Mouse (Mus musculus) large intestine, adult 2 months (tissue): ENCODE results near the gene Zbtb40. TPM values are rescaled to one million over a fixed set of nuclear protein-coding genes. Genes with fewer than 3 reads are reported as not detected.

ENCODE experiments used
- DNase-seq: peaks from one replicate; pipeline ENCODE4 v3.0.0-alpha.2; 2012; ENCODE audit warnings: low read depth, low spot score
- WGBS: fragments of 180-500 bp; shearing (Covaris S2); methylation state at CpG from one replicate; pipeline ENCODE4 v1.1.7; 2018; 5-methylcytosine and 5-hydroxymethylcytosine counted together
- polyA plus RNA-seq: library from polyadenylated mRNA; depleted of rRNA; stranded (reverse); fragments of >200 nt; gene quantifications from 2 replicates; pipeline ENCODE4 v1.2.3, GENCODE M21; 2012; rRNA removed

Gene Zbtb40
- polyA plus RNA-seq = 5.7 and 10.1 TPM in 2 replicates

DNA sequence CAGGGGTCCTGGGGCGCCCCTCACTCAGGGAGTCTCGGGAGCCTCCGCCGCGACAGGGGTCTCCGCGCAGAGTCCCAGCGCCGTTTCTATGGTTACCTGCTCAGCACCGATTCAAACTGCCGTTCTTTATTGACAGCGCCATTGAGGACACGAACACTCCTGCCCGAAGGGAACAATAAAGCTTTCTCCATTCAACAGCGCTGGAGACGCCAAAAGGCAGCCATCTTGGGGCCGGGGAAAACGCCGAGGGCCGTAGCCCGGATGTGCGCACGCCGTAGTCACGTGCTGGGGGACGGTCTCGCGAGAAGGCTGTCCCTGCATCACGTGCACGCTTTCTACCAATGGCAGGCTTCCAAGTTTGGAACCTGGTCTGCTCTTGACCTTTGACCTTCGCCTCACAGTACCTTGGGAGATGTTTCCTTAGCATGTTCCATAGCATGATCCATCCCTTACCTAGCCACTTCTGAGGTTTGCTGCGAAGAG, at the start of gene Zbtb40:
Gene Zbtb40 (minus strand): TSS at position 252 of the 483 bp plus-strand sequence.
- DNase-seq = peak; percentile 88

DNA sequence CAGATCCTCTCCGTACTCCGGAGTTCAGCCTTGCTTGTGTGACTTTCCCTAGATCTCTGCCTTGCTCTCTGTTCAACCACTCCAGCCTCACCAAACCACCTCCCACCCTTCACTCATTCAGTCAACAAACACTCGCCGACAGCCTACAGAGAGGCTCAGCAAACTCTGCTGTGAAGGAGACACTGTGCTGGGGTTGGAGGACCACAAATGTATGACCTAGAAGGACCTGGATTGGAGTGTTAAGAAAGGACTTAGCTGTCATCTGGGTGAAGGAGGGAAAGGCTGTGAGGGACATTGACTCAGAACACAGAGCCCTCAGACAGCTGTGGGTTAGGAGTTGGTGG, 49.4 kb upstream of the Zbtb40 start:
- WGBS = 37% methylated on average over 4 of the region's 4 CpGs
- no peak for DNase-seq

More for the DNA sequence above, at the start of gene Zbtb40:
- 3% methylated on average over 32 of the region's 32 CpGs for WGBS

DNA sequence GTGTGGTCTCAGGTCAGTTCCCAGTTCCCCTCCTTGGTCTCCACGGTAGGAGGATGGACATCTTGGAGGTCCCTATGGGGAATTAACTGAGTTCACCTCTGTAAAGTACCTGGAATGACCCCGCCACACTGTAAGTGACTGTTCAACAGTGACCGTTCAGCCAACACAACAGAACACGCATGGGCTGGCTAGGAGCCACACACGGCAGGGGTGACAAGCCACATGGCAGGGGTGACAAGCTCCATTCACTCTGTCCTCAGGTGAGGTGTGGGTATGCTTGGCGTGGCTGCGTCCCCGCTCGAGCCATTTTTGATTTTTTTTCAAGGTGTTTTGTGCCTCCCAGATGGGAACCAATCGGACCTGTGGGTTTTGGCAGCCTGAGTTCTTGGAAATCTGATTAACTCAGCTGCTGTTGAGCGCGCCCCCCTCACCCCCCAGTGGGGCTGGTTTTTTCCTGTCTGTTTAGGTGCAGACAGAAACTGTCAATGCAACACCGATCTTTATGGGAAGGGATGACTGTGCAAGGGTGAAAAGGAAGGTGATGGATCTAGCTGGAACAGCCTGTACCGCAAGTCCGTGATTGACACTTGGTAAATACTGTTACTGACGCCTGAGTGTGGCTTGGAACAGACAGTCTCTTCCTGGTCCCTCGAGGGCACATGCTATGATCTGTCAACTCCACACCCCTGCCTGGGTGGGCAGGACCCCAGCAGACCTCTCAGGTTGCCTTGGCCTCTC, 48.8 kb upstream of the Zbtb40 start:
- DNase-seq = no peak
- 63% methylated on average over 17 of the region's 17 CpGs for WGBS

DNA sequence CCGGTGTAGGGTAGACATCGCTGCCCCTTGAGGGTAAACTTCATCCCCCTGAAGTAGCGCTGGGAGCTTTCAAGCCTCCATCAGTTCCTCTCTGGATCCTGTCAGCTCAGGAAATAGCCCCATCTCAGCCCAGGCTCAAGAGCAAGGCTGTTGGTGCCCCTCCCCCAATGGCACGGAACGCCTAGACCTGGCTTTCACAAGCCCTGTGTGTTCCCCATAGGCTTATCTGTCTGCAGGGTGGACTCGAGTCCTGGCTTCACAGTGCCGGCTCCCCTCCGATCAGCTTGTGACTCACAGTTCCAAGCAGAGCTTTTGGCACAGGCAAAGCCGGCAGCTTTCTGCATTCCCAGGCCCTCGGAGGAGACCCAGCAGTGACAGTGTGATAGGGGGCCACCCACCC, 47.8 kb upstream of the Zbtb40 start:
- WGBS = 75% methylated on average over 10 of the region's 10 CpGs

DNA sequence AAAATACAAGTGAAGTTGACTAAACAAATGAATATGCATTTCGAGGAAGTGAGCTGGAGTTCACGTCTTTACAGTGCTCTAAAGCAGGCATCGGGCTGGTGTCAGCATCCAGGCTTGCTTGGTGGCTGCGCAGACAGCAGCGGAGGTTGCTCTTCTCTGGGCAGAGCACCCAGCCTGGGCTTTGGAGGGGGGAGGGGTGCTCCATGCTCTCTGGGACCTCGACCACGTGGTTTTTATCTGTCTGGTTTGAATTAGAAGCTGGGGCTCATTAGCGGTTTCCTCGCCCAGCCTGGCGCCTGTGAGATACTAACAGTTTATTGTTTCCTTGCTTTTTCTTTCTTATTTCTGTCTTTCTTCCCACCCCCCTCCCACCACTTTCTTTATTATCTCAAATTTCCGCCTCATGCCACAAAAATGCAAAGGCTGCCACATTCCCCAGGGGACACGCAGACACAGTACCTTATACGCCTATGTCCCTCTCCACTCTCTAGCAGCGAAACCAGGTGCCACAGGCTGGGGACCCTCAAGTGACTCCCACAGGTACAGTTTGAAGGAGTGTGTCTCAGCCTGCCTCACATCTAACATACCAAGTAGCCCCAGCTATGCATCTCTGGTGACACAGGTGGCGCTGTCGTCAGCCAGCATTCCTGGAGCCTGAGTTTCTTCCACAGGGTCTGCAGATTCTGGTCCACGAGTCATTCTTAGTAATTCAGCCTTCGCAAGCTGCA, 36.6 kb upstream of the Zbtb40 start:
- no peak for DNase-seq
- 38% methylated on average over 18 of the region's 18 CpGs for WGBS

More for the DNA sequence above, 47.8 kb upstream of the Zbtb40 start:
- no peak for DNase-seq

DNA sequence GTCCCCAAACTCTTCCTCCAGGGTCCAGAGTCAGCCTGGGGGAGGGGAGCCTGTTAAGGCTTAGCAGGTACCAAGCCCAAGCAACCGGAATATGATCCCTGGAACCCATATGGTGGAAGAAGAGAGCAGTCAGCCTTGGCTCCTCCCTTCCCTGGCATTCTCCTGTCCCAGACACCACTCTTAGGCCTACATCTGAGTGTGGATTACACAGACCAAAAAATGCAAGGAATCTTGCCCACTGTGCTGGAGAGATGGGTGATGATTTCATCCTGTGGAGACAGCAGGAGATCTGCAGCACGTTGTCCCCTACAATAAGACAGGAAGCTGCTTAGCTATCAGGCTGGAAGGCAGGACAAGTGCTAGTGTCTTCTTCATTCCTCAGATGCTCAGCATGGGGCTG, 34.3 kb upstream of the Zbtb40 start:
- no peak for DNase-seq
- 59% methylated on average over 2 of the region's 2 CpGs for WGBS

DNA sequence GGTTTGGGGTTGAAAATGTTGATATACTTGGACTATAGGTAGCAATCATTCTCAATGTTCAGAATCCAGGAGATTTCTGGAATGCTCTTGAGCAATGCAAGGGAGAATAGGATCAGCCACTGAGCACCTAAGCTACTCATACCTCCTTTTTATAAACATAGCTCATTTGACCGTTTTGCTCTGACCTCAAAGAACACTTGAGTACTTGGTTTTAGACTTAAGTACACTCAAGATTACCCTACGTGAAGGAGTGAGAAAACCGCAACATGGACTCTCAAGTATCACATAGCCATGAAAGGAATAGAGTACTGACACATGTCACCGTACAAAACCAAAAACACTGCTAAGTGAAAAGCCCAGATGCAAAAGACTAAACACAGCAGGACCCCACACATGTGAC, 32.8 kb upstream of the Zbtb40 start:
- 88% methylated on average over 4 of the region's 4 CpGs for WGBS
- DNase-seq = no peak

DNA sequence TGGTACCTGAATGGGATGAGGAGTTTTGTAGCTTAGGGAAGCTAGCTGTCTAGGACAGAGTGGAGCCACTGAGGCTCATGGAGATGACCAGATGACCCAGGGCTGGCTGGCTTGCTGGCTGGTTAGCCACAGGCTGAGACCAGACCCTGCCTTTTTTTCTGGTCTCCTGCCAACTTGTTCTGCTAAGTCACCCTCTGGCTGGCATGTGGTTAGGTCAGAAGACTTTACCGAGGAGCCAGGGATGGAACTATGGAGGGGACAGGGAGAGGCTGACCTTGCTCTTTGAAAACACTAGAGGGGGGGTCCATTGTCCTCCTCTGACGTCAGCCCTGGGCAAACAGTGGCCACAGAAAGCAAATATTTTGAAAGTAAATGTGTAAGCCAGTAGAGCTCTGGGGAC, 28.6 kb upstream of the Zbtb40 start:
- no peak for DNase-seq
- WGBS = 3% methylated on average over 2 of the region's 2 CpGs

DNA sequence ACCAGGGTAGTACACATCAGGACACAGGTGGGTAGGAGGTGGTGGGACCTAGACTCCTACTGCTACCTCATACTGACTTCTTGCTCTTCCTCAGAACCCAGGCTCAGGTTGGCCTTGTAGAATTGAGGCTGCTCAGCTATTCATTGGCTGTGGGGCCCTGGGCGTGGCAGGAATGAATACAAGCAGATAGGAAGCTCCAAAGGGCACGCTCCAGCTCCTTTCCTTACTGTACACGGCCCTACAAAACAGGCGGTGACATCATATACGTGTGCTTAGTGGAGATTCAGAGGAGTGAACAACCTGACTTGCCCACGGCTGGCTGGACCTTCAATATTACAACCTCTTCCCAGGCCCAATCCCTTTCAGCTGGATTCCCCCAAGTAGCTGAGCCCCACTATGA, 22.6 kb upstream of the Zbtb40 start:
- DNase-seq = no peak
- 21% methylated on average over 6 of the region's 6 CpGs for WGBS

DNA sequence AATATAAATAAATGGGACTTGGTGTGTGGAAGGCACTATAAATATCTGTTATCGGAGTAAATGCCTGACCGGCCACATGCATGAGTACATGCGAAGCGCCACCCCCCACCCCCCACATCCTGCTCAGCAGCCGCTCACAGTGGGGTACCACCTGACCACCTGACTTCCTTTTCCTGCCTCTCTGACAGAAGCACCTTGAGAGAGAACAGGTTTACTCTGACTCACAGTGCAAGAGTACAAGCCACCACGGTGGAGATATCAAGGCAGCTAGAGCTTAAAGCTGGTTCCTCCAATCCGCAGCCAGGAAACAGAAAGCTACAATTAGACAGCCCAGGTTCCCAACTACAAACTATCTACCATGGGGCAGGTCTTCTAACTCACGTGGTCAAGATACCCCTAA, 19.9 kb upstream of the Zbtb40 start:
- WGBS = 28% methylated on average over 8 of the region's 8 CpGs
- no peak for DNase-seq

DNA sequence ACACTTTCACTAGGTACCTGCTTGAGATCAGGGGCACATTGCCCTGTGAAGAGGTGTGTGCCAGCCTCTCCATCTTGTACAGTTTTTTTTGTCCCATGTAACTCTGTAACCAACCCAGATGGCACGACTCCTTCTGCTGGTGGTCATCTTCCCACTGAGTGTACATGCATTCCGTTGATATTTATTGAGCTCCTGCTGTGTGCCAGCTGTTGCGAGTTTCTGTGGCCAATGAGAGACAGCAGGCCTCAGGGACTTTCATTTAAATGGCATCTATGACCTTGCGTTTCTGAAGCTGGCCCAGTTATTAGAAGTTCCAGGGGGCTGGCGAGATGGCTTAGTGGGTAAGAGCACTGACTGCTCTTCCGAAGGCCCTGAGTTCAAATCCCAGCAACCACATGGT, 17.2 kb upstream of the Zbtb40 start:
- 71% methylated on average over 6 of the region's 6 CpGs for WGBS
- DNase-seq = no peak

DNA sequence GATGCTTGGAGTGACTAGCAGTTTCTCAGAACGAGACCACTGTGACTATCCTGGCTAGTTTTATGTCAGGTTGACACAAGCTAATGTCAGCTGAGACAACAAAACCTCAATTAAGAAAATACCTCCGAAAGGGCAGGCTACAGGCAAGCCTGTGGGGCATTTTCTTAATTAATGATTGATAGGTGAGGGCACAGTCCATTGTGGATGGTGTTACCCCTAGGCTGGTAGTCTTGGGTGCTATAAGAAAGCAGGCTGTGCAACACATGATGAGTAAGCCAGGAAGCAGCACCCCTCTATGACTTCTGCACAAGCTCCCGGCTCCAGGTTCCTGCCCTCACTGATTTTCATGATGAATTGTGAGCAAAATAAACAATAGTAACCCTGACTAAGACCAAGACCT, 6.3 kb upstream of the Zbtb40 start:
- no peak for DNase-seq
- 36% methylated on average over 3 of the region's 3 CpGs for WGBS

DNA sequence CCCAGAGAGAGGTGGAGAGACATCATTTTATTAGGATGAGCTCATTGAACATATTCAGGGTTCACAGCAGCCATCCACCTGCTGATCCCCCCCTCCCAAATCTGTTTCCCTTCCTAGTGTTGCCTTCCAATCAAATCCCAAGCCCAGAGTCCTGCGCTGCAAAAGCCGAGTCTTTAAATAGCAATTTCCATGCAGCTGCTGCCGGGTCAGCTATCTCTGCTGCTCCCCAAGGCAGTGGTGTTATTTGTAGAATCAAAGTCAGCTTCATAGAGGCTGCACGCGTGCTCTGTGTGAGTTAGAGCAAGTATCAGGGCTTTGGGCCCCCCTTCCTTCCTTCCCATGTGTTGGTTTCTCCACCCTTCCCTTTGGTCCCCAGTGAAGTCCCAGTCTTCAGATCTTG, 5.2 kb upstream of the Zbtb40 start:
- 67% methylated on average over 5 of the region's 5 CpGs for WGBS
- DNase-seq = no peak

DNA sequence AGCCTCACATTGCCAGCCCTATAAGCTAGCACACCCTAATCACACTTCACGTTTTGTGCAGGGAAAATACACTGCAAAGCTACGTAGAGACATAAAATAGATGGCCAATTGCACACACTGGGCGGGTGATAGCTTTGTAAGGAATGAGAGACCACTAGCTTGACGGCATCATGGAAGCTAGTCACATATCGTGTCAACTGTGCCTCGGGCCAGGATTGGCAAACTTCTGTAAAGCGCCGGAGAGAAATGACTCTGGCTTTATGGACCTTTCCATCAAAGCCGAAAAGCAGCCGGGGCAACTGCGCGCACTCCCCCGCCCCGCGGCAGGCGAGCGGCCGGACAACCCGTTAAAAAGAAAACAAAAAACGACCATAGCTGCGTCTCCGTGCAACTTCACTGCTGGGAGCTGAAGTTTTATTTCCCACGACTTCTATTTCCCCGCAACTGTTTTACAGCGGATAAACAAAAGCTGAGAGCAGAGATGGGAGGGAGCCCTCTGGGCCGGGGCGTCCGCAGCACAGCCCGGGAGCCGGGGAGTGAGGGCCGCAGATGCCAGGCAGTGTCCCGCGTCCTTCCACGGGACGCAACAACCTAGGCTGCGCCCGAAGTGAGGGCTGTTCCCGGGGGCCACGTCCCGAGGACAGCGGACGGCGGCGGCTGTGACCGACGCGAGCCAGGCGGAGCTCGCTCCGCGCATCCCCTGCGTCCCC, 606 bp downstream of the Zbtb40 start:
- under 1% methylated on average over 51 of the region's 52 CpGs for WGBS
- DNase-seq = no peak

DNA sequence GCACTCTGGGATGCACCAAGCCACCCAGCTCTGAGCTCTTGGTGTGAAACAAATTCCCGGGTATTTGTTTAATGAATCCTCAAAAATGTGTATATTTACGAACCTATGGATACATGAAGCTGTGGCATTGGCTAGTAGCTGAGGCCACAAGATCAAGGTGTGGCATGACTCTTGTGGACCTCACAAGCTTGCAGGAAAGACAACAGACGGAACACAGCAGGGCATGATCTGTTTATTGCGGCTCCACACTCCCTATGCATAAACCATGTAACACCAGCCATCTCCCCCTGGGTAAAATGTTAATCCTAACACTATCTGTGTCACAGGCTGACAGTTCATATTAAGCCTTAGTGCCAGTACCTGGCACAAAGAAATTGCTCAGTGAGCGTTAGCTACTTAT, 2.5 kb downstream of the Zbtb40 start:
- DNase-seq = no peak
- WGBS = 88% methylated on average over 5 of the region's 5 CpGs

DNA sequence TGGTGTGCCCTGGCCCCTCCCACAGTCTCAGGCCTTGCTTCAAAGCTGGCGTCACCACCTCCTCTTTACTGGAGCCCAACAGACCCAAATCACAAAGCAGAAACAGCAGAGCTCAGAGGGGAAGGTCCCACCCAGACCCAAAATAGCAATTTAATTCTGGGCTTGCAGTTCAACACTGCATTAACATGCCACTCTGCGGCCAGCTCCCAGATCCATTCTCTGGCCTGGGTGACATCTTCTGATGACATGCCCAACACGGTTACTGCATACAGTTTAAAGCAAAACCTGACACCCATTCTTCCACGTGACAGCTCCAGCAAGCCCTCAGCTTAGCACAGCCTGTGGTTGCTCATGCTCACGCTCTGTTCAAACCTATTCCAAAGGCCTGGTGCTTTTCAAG, 4.1 kb downstream of the Zbtb40 start:
- no peak for DNase-seq
- WGBS = 73% methylated on average over 5 of the region's 5 CpGs

DNA sequence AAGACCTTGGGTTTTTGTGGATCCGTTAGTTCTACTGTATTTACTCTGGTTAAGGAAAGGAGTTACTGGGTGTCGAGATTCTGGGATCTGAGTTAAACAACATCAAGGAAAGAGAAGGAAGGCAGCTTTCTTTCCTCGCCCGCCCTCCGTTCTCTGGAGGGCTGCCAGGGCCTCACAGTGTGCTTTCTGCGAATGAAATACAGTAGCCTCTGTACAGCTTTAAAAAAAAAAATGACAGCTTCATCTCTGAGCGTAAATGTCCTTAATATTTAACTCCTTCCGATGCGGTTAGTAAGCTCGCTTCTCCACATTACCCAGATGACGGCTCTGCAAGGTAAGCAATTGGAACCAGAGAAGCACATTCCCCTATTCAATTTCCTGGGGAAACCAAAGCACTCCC, 4.8 kb downstream of the Zbtb40 start:
- DNase-seq = no peak
- WGBS = 42% methylated on average over 11 of the region's 11 CpGs

DNA sequence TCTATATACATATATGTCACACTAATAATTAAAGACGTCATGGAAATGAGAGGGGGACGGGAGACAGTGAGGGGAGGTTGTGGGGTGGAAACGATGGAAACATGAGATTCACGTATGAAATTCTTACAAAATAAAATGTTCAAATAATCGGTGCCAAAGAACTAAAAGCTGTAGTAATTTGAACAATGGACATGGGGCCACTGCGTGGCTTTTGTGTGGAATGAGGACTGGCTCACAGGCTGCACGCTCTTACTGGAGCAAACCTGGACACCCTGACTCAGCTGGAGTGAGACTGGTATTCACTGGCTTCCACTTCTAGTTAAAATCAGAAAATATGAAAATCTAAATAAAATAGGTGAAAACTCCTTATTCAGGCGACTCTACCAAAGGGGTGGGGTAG, 6.6 kb downstream of the Zbtb40 start:
- 96% methylated on average over 8 of the region's 8 CpGs for WGBS
- DNase-seq = no peak

DNA sequence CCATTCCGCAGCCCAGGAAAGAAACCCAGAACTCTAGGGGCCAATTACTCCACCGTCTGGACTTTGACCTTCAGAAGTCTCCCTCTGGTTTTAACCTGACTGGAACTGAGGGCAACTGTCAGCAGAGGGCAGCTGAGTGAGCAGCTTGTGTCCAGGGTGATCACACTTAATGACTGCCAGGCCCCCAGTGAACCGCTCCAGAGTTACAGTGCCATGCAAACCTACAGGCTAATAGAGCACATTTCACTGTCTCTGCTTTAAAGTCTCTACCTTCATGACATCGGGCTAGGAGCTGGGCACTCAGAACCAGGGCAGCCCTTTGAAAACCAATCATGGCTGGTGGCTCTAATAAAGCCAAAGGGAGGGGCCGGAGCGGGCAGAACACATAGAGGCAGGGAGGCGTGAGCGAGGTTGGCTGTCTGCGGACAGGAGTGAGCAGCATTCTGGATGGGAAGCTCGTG, 7.4 kb downstream of the Zbtb40 start:
- DNase-seq = no peak
- 61% methylated on average over 10 of the region's 10 CpGs for WGBS

DNA sequence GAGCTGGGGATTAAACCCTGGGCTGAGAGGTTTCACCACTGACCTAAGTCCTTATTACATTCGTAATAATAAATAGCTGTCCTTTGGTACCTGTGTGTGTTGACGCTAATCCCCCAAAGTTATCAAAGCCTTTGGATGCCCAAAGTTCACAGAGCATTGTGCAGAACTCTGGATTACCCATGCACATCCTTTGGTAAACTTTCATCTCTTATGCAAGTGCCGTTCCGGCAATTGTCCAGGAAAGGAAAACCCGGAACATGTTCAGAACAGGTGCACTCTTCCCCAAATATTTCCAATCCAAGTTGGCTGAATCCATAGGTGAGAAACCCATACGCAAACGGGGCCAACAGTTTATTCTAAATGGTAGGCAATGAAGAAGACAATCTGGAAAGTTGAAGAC, 9.2 kb downstream of the Zbtb40 start:
- DNase-seq = no peak
- 91% methylated on average over 7 of the region's 7 CpGs for WGBS

DNA sequence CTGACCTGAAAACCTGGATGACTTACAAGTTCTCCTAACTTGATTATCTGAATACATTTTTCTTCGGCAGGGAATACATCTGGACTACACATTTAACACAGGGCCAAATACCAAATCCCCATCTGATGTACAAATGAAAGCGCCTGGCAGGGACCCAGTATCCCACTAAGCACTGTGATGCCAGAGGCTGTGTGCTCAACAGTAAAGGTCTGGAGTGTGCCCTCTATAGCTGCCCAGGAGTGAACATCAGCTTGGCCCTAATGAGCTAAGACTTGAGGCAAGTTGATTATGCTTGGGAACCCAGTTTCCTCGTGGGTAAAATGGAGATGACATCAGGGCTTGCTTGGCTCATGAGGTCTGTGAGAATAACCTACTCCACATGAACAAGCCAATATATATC, 10.1 kb downstream of the Zbtb40 start:
- DNase-seq = no peak
- 77% methylated on average over 3 of the region's 3 CpGs for WGBS
